Mouse (Mus musculus): ENCODE results near the gene Eprs. TPM values are rescaled to one million over a fixed set of nuclear protein-coding genes. Genes with fewer than 3 reads are reported as not detected.

Gene Eprs
- total RNA-seq, 2 experiments from 2014 or later = 79.3 to 83.3 TPM

DNA sequence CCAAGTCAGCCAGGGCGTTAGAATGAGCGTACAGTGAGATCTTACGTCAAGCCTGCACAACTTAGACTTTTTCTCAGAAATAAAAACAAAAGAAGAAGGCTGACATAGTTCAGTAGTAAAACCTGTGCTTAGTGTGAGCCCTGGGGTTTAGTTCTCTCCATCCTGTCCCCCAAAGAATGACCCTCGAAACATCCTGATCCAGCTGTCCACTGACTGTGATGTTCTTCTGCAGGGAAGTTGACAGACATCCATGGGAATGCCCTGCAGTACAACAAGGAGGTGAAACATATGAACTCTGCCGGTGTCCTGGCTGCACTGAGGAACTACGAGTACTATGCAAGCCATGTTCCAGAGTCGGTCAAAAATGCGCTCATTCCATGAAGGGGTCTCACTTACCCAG is 6.6 kb upstream of the Eprs start:
- no peak for DNase-seq (ENCODE audit: low spot score in 2 of 2)

DNA sequence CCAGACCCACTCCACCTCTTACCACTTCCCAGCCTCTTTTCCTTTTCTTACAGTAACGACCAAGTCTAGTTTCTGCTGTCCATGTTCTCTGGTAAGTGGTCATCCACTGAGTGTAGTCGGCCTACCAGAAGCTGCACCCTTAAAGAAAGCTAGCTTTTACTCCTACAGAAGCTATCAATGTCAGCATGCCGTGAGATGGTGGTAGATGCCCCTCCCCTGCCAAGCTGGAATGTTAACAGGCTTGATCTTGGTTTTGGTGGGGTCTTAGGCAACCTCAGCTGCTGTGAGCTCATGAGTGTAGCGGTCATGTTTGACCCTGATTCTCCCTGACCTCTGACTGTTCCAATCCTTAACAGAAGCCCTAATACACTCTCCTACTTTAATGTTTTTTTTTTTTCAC is 4.6 kb upstream of the Eprs start:
- DNase-seq (ENCODE audit: low spot score in 2 of 2) = no peak

DNA sequence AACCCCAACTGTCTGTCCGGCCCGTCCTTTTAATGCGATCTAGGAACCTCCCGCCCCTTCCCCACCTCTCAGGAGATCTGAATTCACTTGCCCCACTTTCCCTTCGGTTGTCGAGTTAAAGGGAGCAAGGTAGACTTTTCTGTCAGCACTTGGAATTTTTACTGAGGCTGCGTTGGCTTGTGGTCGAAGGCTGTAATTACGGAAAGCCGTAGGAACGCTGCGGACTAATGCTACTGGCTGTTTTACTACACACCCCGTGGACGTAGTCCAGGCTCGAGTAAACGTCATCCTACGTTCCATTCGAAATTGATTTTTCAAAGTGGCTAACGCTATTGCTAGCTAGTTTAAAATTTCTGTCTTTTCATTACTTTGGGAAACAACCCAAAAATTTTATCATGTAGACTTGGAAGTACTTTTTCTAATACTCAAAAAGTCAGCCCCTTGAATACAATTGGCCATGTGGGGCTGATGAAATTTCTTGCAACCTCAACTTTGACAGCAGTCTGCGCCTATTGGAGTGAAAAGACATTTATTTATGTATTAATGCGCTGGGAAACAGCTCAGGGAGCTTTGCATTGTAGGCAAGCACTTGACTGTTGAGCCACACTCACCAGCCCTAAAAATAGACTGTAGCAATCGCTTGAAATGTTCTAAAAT is 810 bp downstream of the Eprs start:
- peak; percentile 22 to 55 for DNase-seq (ENCODE audit: low spot score in 2 of 2)

DNA sequence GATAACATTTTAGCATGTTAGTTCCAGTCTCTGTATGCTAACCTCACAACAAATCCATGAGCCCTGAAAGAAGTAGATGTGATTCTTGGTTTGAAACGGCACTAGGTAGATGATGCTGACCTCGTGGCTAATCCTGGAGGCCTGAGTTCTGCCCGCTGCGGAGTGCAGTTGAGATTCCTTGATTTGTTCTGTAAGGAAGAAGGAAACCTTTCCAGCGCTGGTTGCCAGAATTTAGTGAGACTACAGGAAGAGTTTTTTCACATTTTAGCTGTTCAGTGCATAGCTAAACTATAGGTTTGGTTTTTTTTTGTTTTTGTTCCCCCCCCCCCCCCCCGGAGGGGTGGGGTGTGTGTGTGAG is 1.3 kb downstream of the Eprs start:
- DNase-seq (ENCODE audit: low spot score in 2 of 2) = no peak

DNA sequence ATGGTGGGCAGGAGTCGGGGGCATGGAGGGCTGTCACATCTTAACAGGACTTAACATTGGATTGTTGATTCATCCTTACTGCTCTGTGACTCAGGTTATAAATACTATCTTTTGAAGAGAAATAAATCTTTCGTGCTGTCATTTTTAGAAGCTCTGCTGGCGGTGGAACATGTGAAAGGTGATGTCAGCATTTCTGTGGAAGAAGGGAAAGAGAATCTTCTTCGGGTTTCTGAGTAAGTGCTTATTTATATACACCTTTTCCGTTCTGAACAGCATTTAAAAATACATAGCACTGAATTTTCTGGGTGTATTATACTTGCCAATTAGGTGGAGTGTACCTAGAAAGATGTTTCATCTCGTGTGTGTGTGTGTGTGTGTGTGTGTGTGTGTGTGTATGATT is 4.5 kb downstream of the Eprs start:
- no peak for DNase-seq (ENCODE audit: low spot score in 2 of 2)

DNA sequence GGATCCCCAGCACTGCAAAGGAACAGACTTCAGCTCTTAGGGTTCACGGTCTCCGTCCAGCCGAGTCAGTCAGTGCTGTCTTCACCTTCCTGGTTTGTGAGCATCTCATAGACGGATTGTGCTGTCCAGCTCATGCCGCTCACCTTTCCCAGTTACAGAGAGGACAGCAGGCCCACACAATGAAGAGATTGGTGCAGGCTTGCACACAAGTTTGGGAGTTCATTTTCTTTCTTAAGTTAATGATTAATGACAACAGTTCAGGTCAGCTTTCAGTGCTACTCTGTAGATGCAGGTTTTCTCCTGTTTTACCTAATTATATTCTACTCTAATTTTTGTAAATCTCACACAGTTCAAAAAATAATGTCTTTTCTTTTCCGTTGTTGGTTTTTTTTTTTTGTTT is 7.1 kb downstream of the Eprs start:
- DNase-seq (ENCODE audit: low spot score in 2 of 2) = no peak

DNA sequence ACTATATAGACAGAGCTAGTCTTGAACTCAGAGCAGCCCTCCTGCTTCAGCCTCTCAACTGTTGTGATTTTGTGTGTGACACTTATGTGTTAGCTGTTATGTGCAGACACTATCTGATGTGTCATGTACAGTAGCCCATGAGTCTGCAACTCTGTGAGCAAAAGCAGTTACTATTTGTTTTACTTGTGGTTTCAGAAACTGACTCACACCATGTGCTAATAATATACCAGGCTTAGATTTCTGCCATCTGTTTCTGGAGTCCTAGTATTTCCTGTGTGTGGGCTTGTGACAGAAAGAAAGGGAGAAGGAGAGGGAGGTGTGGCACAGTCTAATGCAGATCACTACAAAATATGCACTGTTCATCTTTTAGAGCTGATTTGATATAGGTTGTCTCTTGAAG is 13.5 kb downstream of the Eprs start:
- DNase-seq (ENCODE audit: low spot score in 2 of 2) = peak in 1 of 2 experiments; percentile 24

DNA sequence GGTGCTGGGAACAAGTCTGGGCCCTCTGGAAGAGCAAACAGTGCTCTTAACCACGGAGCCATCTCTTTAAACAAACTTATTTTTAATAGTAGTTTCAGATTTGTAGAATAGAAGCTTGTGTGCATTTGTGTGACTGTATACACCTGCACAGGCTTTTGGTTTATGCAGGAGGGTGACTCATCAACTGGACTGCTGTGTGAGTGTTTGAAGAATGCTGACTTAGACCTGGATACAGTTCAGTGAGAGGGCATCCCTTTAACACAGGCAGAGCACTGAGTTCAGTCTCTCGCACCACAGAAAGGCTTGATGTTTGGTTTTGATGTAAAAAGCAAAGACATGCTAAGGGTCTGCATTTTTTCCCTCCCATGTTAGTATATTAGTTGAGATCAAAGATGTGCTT is 14.6 kb downstream of the Eprs start:
- no peak for DNase-seq (ENCODE audit: low spot score in 2 of 2)

DNA sequence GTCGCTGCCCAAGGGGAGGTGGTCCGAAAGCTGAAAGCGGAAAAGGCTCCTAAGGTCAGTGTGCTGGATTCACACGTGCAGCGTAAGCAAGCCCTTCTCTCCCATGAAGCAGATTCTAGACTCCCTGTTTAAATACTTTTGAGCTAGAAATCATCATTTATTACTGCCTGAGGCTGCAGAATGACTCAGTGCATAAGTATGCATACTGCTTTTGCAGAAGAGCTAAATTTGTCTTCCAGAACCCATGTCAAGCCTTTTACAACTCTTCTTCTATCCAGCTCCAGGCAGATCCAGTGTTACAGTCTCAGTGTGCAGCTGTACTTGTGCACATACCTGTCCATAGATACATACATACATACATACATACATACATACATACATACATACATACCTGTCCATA is 38.8 kb downstream of the Eprs start:
- no peak for DNase-seq (ENCODE audit: low spot score in 2 of 2)

DNA sequence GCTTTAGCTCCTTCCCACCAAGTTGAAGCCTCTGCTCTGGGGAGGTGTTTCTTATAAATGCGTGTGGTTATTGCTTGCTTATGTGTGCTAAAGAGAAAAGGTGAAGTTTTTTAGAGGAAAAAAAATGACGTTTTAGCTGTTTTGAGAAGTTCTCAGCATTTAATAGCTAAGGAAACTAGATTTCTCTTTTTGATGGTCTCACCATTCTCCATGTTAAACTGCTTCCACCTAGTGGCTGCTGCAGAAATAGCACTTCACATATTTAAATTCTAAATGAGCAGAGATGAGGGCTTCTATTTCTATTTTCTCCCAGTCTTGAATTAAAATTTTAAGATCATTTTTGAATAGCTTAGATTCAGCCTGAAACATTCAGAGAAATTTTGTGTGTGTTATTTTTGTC is 41.2 kb downstream of the Eprs start:
- peak in 1 of 2 experiments; percentile 55 for DNase-seq (ENCODE audit: low spot score in 2 of 2)

DNA sequence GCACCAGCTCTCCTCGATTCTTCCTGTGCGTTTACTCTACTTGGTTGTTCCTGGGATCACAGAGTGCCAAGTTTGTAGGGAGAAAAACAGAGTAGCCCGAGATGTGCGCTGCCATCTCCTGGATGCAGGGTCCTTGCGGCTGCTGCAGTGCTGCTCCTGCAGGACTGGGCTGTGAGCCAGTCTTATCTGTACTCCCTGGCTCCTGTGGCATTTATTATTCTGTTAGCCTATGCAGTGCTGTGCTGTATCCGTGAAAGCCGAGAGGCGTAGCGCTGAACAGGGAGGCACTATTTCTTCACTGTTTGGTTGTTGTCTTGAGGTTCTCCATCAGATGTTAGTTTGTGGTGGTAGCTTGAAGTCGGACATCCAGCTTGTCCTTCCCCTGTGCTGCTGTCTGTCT is 43.1 kb downstream of the Eprs start:
- DNase-seq (ENCODE audit: low spot score in 2 of 2) = no peak

DNA sequence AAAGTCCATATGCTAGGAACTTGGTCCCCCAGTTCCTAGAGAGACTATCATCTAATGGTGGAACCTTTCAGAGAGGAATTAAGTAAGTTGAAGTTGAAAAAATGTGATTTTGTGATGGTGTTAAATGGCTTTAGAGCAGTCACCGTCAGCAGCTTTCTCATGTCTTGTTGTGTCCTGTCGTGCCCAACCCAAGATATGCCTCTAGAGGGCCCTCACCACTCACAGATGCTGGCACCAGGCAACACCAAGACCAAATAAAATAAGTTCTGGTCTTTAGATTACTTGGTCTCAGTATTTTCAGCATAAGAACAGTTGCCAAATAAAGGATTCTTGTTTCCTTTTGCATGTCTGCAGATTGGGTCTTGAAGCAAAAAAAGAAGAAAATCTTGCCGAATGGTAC is 47.0 kb downstream of the Eprs start:
- DNase-seq (ENCODE audit: low spot score in 2 of 2) = peak in 1 of 2 experiments; percentile 12

DNA sequence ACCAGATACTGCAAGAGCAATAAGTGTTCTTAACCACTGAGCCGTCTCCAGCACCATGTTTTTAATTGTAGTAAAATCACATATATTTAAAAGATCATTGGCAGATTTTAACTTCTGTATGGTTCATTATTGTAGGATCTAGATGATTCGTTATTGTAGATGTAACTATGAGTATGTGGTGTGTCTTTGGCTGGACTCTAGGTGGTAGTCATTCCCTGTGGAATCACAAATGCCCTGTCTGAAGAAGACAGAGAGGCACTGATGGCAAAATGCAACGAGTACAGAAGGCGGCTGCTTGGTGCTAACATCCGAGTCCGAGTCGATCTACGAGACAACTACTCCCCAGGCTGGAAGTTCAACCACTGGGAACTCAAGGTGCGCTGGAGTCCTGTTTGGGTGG is 55.2 kb downstream of the Eprs start:
- no peak for DNase-seq (ENCODE audit: low spot score in 2 of 2)

DNA sequence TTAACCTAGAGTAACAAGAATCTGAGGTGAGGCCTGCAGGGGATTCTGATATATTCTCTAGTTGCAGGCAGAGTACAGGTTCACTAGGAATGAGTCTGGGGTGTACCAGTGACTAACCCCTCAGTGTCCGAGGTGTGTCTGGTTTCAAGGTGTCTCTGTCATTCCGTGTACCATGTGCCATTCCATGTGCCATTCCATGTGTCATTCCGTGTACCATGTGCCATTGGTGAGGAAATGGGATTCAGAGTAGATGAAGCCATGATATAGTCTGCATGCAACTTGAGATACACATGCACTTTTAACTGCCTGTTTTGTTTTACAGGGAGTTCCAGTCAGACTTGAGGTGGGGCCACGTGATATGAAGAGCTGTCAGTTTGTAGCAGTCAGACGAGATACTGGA is 57.0 kb downstream of the Eprs start:
- DNase-seq (ENCODE audit: low spot score in 2 of 2) = no peak

DNA sequence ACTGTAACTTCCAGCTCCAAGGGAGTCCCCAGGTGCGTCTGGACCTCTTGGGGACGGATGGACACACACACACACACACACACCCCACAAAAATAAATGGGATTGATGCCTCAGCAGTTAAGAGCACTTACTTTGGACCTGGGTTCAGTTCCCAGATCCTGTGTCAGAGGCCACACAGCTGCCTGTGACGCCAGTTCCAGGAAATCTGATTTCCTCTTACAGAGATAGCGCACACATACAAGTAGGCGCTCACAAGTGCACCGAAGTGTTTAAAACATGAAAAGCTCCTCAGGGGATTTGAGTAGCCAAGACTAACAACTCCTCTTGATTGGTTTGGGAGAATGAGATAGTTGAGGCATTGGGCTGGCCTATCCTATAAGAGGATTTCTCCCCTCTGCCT is 57.9 kb downstream of the Eprs start:
- DNase-seq (ENCODE audit: low spot score in 2 of 2) = no peak

DNA sequence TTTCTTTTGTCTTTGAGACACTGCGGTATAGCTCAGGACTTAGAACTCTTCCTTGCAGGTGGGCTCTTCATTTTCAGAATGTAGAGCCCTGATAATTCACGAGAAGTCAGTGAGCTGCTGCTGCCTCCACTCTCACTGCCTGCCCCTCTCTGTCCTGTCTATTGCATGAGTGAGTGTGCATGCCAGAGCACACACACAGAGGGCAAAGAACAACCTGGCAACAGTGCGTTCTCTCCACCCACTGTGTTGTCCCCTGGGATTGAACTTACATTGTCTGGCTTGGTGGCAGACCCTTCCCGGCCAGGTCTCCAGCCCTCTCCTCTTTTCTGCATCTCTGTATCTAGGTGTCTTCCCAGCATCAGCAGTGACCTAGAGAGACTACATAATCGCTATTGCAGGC is 63.7 kb downstream of the Eprs start:
- no peak for DNase-seq (ENCODE audit: low spot score in 2 of 2)

DNA sequence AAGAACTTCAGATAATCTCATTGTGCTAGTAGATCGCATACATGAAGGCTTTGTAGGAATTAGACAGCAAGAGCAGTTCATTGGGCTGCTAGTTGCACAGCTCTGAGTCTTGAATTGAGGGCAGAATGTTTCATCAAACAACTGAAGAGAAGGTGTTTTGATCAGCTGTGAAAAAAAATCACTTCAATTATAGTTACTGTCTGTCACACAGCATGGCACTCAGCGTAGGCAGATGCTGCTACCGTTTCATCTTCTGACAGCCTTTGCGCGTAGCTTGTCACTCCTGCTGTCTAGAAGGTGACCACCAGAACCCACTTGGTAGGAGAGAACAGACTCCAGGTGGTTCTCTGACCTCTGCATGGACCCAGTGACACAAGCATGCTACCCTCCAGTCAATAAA is 67.6 kb downstream of the Eprs start:
- no peak for DNase-seq (ENCODE audit: low spot score in 2 of 2)

DNA sequence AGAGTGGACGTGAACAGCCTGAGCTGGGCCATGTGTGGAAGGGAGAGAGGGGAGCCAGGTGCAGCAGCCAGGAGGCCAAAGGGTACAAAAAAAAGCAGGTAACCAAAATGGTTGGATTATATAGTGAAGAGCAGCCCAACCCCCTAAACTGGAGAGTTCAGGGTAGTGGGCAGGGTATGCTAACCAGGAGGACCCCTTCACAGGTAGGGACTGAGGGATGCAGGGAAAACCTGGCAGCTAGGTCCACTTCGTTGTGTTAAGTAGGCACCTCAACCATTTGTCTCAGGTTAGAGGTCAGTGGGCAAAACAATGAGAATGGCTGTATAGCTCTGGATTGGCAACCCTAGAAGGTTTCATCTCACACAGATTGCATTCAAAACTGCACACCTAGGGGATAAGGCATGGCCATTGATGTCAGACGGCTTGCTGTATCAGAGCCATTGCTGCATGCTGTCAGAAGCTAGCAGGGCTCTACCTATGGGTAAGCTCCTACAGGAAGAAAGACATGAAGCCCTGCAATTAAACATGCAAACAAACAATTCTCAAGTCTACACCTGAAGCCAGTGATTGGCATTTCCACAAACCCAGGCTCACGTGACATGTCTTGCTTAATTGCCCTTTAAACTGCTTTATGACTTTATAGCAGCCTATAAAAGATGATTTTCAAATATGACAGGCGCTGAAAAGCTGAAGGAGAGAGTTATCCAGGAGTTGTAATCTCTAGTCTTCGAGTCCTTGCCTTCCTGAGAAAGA is 68.6 kb downstream of the Eprs start:
- no peak for DNase-seq (ENCODE audit: low spot score in 2 of 2)

DNA sequence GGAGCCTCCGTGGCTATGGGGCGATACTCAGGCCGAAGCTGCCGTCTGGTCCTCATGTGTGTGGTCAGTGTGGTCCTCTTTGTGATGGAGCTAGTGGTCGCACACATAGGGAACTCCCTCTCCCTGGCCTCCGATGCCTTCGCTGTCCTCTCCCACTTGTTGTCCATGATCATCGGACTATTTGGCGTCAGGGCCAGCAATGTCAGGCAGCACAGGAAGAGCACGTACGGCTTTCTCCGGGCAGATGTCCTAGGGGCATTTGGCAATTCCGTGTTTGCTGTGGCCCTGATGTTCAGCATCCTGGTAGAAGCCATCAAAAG is 69.1 kb downstream of the Eprs start:
- DNase-seq (ENCODE audit: low spot score in 2 of 2) = no peak

DNA sequence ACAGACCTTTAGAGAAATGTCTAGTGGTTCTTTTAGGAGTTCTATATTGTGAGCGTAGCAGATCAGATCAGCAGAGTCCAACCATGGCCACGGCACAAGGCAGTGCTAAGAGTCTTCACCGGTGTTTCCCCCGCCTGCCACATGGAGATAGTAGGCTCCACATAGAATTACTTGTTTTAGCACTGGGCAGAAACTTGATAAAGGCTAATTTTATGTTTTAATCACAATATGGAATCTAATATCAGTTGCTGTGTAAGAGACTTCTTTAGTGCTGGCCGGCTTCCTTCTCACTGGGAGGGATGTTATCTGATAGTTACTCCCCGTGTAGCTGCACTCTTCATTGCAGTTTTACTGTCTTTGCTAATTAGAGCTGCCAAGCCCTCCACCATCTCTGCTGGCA is 70.3 kb downstream of the Eprs start:
- DNase-seq (ENCODE audit: low spot score in 2 of 2) = no peak

DNA sequence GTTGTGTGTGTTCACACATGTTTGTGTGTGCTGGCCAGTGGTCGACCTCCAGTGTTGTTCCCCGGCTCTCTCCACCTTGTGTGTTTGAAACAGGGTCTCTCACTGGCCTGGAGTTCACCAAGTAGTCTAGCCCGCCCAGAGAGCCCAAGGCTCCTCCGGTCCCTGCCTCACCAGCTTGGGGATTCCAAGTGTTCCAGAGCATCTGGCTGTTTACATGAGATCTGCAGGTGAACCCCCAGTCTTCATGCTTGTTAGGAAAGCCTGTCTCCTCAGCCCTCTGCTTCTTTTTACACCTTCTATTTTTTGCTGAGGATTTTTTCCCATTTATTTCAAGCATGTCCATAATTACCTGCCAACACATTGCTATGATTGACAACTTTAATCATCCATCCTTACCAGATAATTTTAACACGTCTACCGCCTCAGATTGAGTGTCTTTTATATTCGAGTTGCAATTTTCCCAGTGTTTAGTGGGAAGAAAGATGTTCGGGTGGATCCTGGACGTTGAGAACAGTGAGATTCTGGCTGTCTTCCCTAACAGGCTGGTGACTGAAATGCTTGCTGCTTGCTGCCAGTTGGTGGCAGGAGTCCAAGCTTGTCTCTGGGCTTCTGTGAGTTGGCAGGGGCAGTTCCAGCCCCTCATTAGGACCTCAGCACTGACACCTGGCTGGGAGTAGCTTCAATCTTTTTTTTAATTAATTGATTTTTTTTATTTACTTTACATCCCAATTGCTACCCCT is 76.2 kb downstream of the Eprs start:
- DNase-seq (ENCODE audit: low spot score in 2 of 2) = peak; percentile 73 to 92

DNA sequence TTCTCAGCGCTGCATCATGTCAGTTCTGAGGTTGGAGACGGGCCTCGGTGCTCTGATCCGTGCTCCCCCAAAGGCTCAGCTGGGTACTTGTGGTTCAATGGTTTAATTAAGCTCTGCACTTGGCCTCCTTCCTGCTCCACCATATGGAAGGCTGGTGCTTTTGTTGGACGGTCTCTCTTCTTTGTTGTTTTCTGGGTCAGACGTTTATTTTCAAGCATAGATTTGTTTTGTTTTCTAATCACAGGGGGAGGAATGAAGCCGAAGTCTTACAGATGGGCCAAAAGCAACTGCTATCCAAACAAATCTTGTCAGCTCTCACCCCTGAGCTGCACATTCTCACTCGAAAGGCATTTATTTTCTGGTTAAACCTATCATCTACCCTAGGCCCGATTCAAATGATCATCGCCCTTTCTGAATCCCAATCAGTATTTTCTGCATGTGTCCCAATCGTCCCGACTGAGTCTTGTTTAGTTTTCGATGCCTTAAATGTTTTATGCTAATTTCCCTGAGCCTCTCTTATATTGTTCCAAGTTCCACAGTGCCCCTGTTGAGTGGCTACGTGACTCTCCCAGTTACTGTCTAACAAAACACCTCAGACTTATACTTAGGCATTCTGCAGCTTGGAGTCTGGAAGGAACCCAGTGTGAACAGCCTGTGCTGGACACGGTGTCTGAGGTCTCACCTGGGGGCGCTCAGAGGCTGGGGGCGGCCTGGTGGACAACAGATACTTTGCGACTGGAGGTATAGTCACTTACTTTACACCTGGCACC is 79.0 kb downstream of the Eprs start:
- DNase-seq (ENCODE audit: low spot score in 2 of 2) = peak; percentile 23 to 61

Measured in layer of hippocampus, postnatal 14 days (tissue).